ENCODE assay signal across 27 mouse cellular contexts in genomic region chr10:128445407-128445806, GRCm38 (mm10). TPM values are rescaled to one million over a fixed set of nuclear protein-coding genes. Genes with fewer than 3 reads are reported as not detected.
DNase-seq lines count a peak whose midpoint lies in the region; ATAC-seq and TF ChIP-seq lines count a peak whose summit lies in the region.
"Had no signal": no experiment of that assay in that cellular context is flagged by ENCODE, and none has a peak within 500 bp of the region (broad histone marks: within the 10 kb centered on the region; RNA-seq: fewer than 3 reads in every experiment).

No protein-coding gene starts in this region.

- H3K9ac ChIP-seq in kidney, postnatal 0 days (ENCODE audit: low read depth, low read length) = no peak overlapping the region
- H3K9ac ChIP-seq in kidney, embryonic 15.5 days = no peak overlapping the region
- H3K9ac ChIP-seq: forebrain, postnatal 0 days; heart, embryonic 12.5 days; limb, embryonic 13.5 days; liver, embryonic 13.5 days; lung, embryonic 15.5 days; midbrain, embryonic 15.5 days; neural tube, embryonic 12.5 days had no signal

- TF ChIP-seq POLR2A in thymus, adult 2 months (IDR thresholded peaks at IDR 0.05; ENCODE audit: control insufficient read depth, extremely low read depth, insufficient read depth, low read length, poor library complexity) = no peak

- no peak for ATAC-seq in kidney, postnatal 0 days (replicated peaks; ENCODE audit: low FRiP score, low read depth)
- ATAC-seq in kidney, embryonic 15.5 days (replicated peaks; ENCODE audit: low FRiP score) = no peak
- peak; percentile 52 for ATAC-seq in granulocyte monocyte progenitor cell, adult 5-6 weeks (replicated peaks; ENCODE audit: poor library complexity, severe bottlenecking)
- ATAC-seq: forebrain, postnatal 0 days; hindbrain, postnatal 0 days; intestine, embryonic 16.5 days; midbrain, embryonic 15.5 days had no signal

- intact Hi-C loops in gastrocnemius, adult 2 months (cut with DNase I) = no loop called here
- intact Hi-C loops in gastrocnemius, postnatal 36 days (cut with DNase I) = no loop called here

- H3K4me3 ChIP-seq in gastrocnemius, adult 2 months = no peak overlapping the region
- H3K4me3 ChIP-seq in kidney, postnatal 0 days (replicated peaks; ENCODE audit: low read depth, low read length) = no peak overlapping the region
- no peak overlapping the region for H3K4me3 ChIP-seq in kidney, embryonic 15.5 days (replicated peaks)
- H3K4me3 ChIP-seq in thymus, adult 2 months (ENCODE audit: control insufficient read depth, insufficient read depth, low read length) = no peak overlapping the region
- H3K4me3 ChIP-seq: heart, embryonic 12.5 days; hindbrain, embryonic 10.5 days; limb, embryonic 13.5 days; liver, embryonic 13.5 days; lung, embryonic 15.5 days; midbrain, embryonic 15.5 days; neural tube, embryonic 12.5 days had no signal

- no peak for TF ChIP-seq CTCF in gastrocnemius, adult 2 months (IDR thresholded peaks at IDR 0.05)
- no peak for TF ChIP-seq CTCF in kidney, postnatal 0 days (IDR thresholded peaks at IDR 0.05; ENCODE audit: low read depth)
- no peak for TF ChIP-seq CTCF in thymus, adult 2 months (IDR thresholded peaks at IDR 0.05; ENCODE audit: borderline replicate concordance, control insufficient read depth, extremely low read depth, insufficient read depth, low read length, poor library complexity)

- H3K27me3 ChIP-seq in kidney, postnatal 0 days (ENCODE audit: insufficient read depth, low read length) = no peaks in the 10 kb centered on the region
- H3K27me3 ChIP-seq in kidney, embryonic 15.5 days = no peaks in the 10 kb centered on the region
- H3K27me3 ChIP-seq in thymus, adult 2 months (ENCODE audit: control insufficient read depth, insufficient read depth, low read length) = no peaks in the 10 kb centered on the region
- H3K27me3 ChIP-seq: heart, embryonic 12.5 days; limb, embryonic 13.5 days; liver, embryonic 13.5 days; lung, embryonic 15.5 days; midbrain, embryonic 15.5 days; neural tube, embryonic 12.5 days had no signal

- no peaks in the 10 kb centered on the region for H3K4me1 ChIP-seq in kidney, postnatal 0 days (replicated peaks; ENCODE audit: insufficient read depth, low read length)
- peaks cover 11% of the 10 kb centered on the region for H3K4me1 ChIP-seq in kidney, embryonic 15.5 days
- 0 out of 2 replicates have a peak, but pooled peaks cover 2% of the 10 kb centered on the region for H3K4me1 ChIP-seq in thymus, adult 2 months (replicated peaks; ENCODE audit: control insufficient read depth, insufficient read depth, low read length)
- H3K4me1 ChIP-seq: heart, embryonic 12.5 days; hindbrain, embryonic 10.5 days; limb, embryonic 13.5 days; lung, embryonic 15.5 days; midbrain, embryonic 15.5 days; neural tube, embryonic 12.5 days had no signal

- no peak overlapping the region for H3K4me2 ChIP-seq in kidney, postnatal 0 days (ENCODE audit: low read length)
- H3K4me2 ChIP-seq in kidney, embryonic 15.5 days = no peak overlapping the region
- H3K4me2 ChIP-seq: heart, embryonic 12.5 days; limb, embryonic 13.5 days; liver, embryonic 13.5 days; lung, embryonic 15.5 days; midbrain, embryonic 15.5 days; neural tube, embryonic 12.5 days had no signal

- H3K36me3 ChIP-seq in kidney, postnatal 0 days (ENCODE audit: insufficient read depth, low read length) = 0 out of 2 replicates have a peak, but pooled peaks cover 6% of the 10 kb centered on the region
- H3K36me3 ChIP-seq in kidney, embryonic 15.5 days = peaks cover 21% of the 10 kb centered on the region
- H3K36me3 ChIP-seq in thymus, adult 2 months (ENCODE audit: control insufficient read depth, insufficient read depth, low read length) = no peaks in the 10 kb centered on the region

- H3K27ac ChIP-seq in gastrocnemius, adult 2 months = peak overlapping the region; percentile 31; the same call in 1 of the 2 replicates
- no peak overlapping the region for H3K27ac ChIP-seq in kidney, postnatal 0 days
- no peak overlapping the region for H3K27ac ChIP-seq in kidney, embryonic 15.5 days
- H3K27ac ChIP-seq in thymus, adult 2 months (ENCODE audit: control insufficient read depth, insufficient read depth, low read length) = no peak overlapping the region
- H3K27ac ChIP-seq: hindbrain, embryonic 10.5 days; hindbrain, postnatal 0 days; limb, embryonic 13.5 days; liver, embryonic 13.5 days; lung, embryonic 15.5 days; midbrain, embryonic 15.5 days; neural tube, embryonic 12.5 days had no signal

- no peaks in the 10 kb centered on the region for H3K9me3 ChIP-seq in kidney, postnatal 0 days (replicated peaks; ENCODE audit: low read length)
- H3K9me3 ChIP-seq in kidney, embryonic 15.5 days (replicated peaks) = no peaks in the 10 kb centered on the region
- H3K9me3 ChIP-seq: heart, embryonic 12.5 days; hindbrain, embryonic 10.5 days; limb, embryonic 13.5 days; liver, embryonic 13.5 days; lung, embryonic 15.5 days; midbrain, embryonic 15.5 days; neural tube, embryonic 12.5 days had no signal

- 69% methylated on average over 4 of the region's 4 CpGs for WGBS in kidney, postnatal 0 days
- 76% methylated on average over 4 of the region's 4 CpGs for WGBS in kidney, embryonic 15.5 days
- 53% methylated on average over 4 of the region's 4 CpGs for WGBS in thymus, adult 2 months

- DNase-seq in gastrocnemius, adult 2 months = no peak
- DNase-seq in gastrocnemius, postnatal 36 days = no peak
- peak; percentile 23 for DNase-seq in kidney, postnatal 0 days (ENCODE audit: low spot score)
- peak; percentile 46 for DNase-seq in 416B (ENCODE audit: low read depth)
- no peak for DNase-seq in thymus, adult 2 months
- no peak for DNase-seq in spleen, adult 18-20 months
- DNase-seq: adrenal gland, postnatal 25 days; cerebellum, adult 11 months; cerebellum, adult 9-11 months; forebrain, postnatal 0 days; heart, postnatal 10 days; layer of hippocampus, postnatal 36 days; liver, embryonic 13.5 days; right cerebral cortex, postnatal 25 days; thymus, postnatal 25 days had no signal

RNA-seq across cellular contexts. Expression of gene Smarcc2, which starts 13.6 kb away (rescaled TPM):
- 10 to 100 TPM; 46.5 to 53.2 TPM for total RNA-seq in gastrocnemius, adult 2 months (2021)
- 10 to 100 TPM; 39.2 to 46.4 TPM for total RNA-seq in gastrocnemius, postnatal 36 days (2021)
- 40.5 and 44.9 TPM in 2 replicates for polyA plus RNA-seq in kidney, postnatal 0 days (2015; fragmentation: Nextera tagmentation; extraction: Ambion mirVana)
- polyA plus RNA-seq in kidney, embryonic 15.5 days (2015; fragmentation: Nextera tagmentation; extraction: Ambion mirVana) = 75.9 and 77.2 TPM in 2 replicates
- total RNA-seq in granulocyte monocyte progenitor cell, adult 5-6 weeks (2014; fragmentation: Nextera tagmentation) = 90.4 and 113 TPM in 2 replicates
- 56.4 and 56.9 TPM in 2 replicates for total RNA-seq in granulocyte monocyte progenitor cell, adult 5-6 weeks (2017)
- polyA plus RNA-seq in thymus, adult 2 months (2012; rRNA removed) = 176 and 211 TPM in 2 replicates

RNA-seq across cellular contexts. Expression of gene Rnf41, which starts 34.0 kb away (rescaled TPM):
- 10 to 100 TPM; 13.3 to 13.4 TPM for total RNA-seq in gastrocnemius, adult 2 months (2021)
- 10 to 100 TPM; 10.4 to 10.5 TPM for total RNA-seq in gastrocnemius, postnatal 36 days (2021)
- 34.9 and 39.3 TPM in 2 replicates for polyA plus RNA-seq in kidney, postnatal 0 days (2015; fragmentation: Nextera tagmentation; extraction: Ambion mirVana)
- 45.1 and 45.9 TPM in 2 replicates for polyA plus RNA-seq in kidney, embryonic 15.5 days (2015; fragmentation: Nextera tagmentation; extraction: Ambion mirVana)
- total RNA-seq in granulocyte monocyte progenitor cell, adult 5-6 weeks (2014; fragmentation: Nextera tagmentation) = 15.7 and 29.1 TPM in 2 replicates
- total RNA-seq in granulocyte monocyte progenitor cell, adult 5-6 weeks (2017) = 16.5 and 18.6 TPM in 2 replicates
- 37.8 and 40.4 TPM in 2 replicates for polyA plus RNA-seq in thymus, adult 2 months (2012; rRNA removed)

RNA-seq across cellular contexts. Expression of gene Nabp2, which starts 34.1 kb away (rescaled TPM):
- total RNA-seq in gastrocnemius, adult 2 months (2021) = 10 to 100 TPM; 56.7 to 59.0 TPM
- total RNA-seq in gastrocnemius, postnatal 36 days (2021) = 10 to 100 TPM; 48.1 to 50.4 TPM
- 82.4 and 85.5 TPM in 2 replicates for polyA plus RNA-seq in kidney, postnatal 0 days (2015; fragmentation: Nextera tagmentation; extraction: Ambion mirVana)
- 82.8 and 92.6 TPM in 2 replicates for polyA plus RNA-seq in kidney, embryonic 15.5 days (2015; fragmentation: Nextera tagmentation; extraction: Ambion mirVana)
- total RNA-seq in granulocyte monocyte progenitor cell, adult 5-6 weeks (2014; fragmentation: Nextera tagmentation) = 80.4 and 115 TPM in 2 replicates
- total RNA-seq in granulocyte monocyte progenitor cell, adult 5-6 weeks (2017) = 58.6 and 60.5 TPM in 2 replicates
- polyA plus RNA-seq in thymus, adult 2 months (2012; rRNA removed) = 18.0 and 20.8 TPM in 2 replicates

RNA-seq across cellular contexts. Expression of gene Slc39a5, which starts 44.4 kb away (rescaled TPM):
- not detected for total RNA-seq in gastrocnemius, adult 2 months (2021)
- total RNA-seq in gastrocnemius, postnatal 36 days (2021) = not detected
- 56.0 and 64.8 TPM in 2 replicates for polyA plus RNA-seq in kidney, postnatal 0 days (2015; fragmentation: Nextera tagmentation; extraction: Ambion mirVana)
- polyA plus RNA-seq in kidney, embryonic 15.5 days (2015; fragmentation: Nextera tagmentation; extraction: Ambion mirVana) = 41.5 and 47.1 TPM in 2 replicates
- total RNA-seq in granulocyte monocyte progenitor cell, adult 5-6 weeks (2014; fragmentation: Nextera tagmentation) = not detected in 2 replicates
- not detected in 2 replicates for total RNA-seq in granulocyte monocyte progenitor cell, adult 5-6 weeks (2017)
- 0.53 and 0.65 TPM in 2 replicates for polyA plus RNA-seq in thymus, adult 2 months (2012; rRNA removed)
- total RNA-seq: adrenal gland, postnatal 25 days; heart, postnatal 10 days; layer of hippocampus, postnatal 36 days had no signal
- polyA plus RNA-seq: embryonic facial prominence, embryonic 11.5 days; forebrain, embryonic 11.5 days; hindbrain, embryonic 10.5 days; midbrain, embryonic 15.5 days; neural tube, embryonic 12.5 days had no signal

RNA-seq across cellular contexts. Expression of gene Myl6, which starts 48.5 kb away (rescaled TPM):
- 100 to 1,000 TPM; 171 to 179 TPM for total RNA-seq in gastrocnemius, adult 2 months (2021)
- 100 to 1,000 TPM; 155 to 171 TPM for total RNA-seq in gastrocnemius, postnatal 36 days (2021)
- polyA plus RNA-seq in kidney, postnatal 0 days (2015; fragmentation: Nextera tagmentation; extraction: Ambion mirVana) = 1,410 and 1,495 TPM in 2 replicates
- 1,170 and 1,259 TPM in 2 replicates for polyA plus RNA-seq in kidney, embryonic 15.5 days (2015; fragmentation: Nextera tagmentation; extraction: Ambion mirVana)
- total RNA-seq in granulocyte monocyte progenitor cell, adult 5-6 weeks (2014; fragmentation: Nextera tagmentation) = 1,019 and 1,105 TPM in 2 replicates
- 1,278 and 1,308 TPM in 2 replicates for total RNA-seq in granulocyte monocyte progenitor cell, adult 5-6 weeks (2017)
- polyA plus RNA-seq in thymus, adult 2 months (2012; rRNA removed) = 445 and 566 TPM in 2 replicates

Comparison
In these comparisons a context has a peak if more than half of its experiments do, and no peak if none do; other contexts are left out.
1. DNase-seq: peak in kidney, postnatal 0 days (single experiment) and 416B (single experiment); none in gastrocnemius, adult 2 months (single experiment), gastrocnemius, postnatal 36 days (0 of 2), thymus, adult 2 months (single experiment) and spleen, adult 18-20 months (0 of 2).